Mouse (Mus musculus): Measurements from ENCODE around the gene Vps8.

GRCm38 (mm10) chr16:21591511-21591910 is 168.6 kb downstream of the Vps8 start:
- TF ChIP-seq CTCF (IDR thresholded peaks at IDR 0.05; ENCODE audit: low read depth) (no peak), EP300 (IDR thresholded peaks at IDR 0.05; ENCODE audit: low read depth) (no peak)
